Mouse (Mus musculus) monocyte, adult 5-6 weeks (primary cell): ENCODE measurements around the gene Tmod2. TPM values are rescaled to one million over a fixed set of nuclear protein-coding genes. Genes with fewer than 3 reads are reported as not detected.
"Not testable (repeated sequence)": the region's sequence is repeated elsewhere in the genome, so short reads cannot be mapped to it uniquely, and the experiment has no call there.

Experiments used
- ATAC-seq: fragments of 153-309, 156-312 bp; replicated peaks from 2 replicates; pipeline ENCODE4 v1.8.0; 2017; ENCODE audit warnings: mild to moderate bottlenecking; ENCODE audit not compliant: low TSS enrichment, insufficient number of reproducible peaks, severe bottlenecking, poor library complexity, low FRiP score
- total RNA-seq: library from RNA; stranded (forward); fragments of 200-1000, 200-491, 200-594 nt; gene quantifications from 3 replicates; pipeline ENCODE4 v1.2.3, GENCODE M21; 2017

Gene Tmod2
- under 0.01 to 0.19 TPM in 2 of 3 replicates, not detected in the other for total RNA-seq

- no peak for ATAC-seq
Observed at GRCm38 (mm10) chr9:75610571-75611493, at the start of gene Tmod2. Gene Tmod2, minus strand, starts transcription at chr9:75611325.

GRCm38 (mm10) chr9:75660917-75661316 lies 49.8 kb upstream of the Tmod2 start:
- ATAC-seq: no peak

- not testable (repeated sequence) for ATAC-seq
Observed at GRCm38 (mm10) chr9:75656456-75656855, 45.3 kb upstream of the Tmod2 start.

GRCm38 (mm10) chr9:75653981-75654911 lies 43.1 kb upstream of the Tmod2 start:
- ATAC-seq: no peak

- ATAC-seq: no peak; the same call in 1 of the 2 replicates
Observed at GRCm38 (mm10) chr9:75645405-75645804, 34.3 kb upstream of the Tmod2 start.

GRCm38 (mm10) chr9:75634226-75634625 lies 23.1 kb upstream of the Tmod2 start:
- ATAC-seq: no peak

GRCm38 (mm10) chr9:75633603-75634002 lies 22.5 kb upstream of the Tmod2 start:
- no peak for ATAC-seq

GRCm38 (mm10) chr9:75632902-75633301 lies 21.8 kb upstream of the Tmod2 start:
- no peak for ATAC-seq

GRCm38 (mm10) chr9:75632111-75632510 lies 21.0 kb upstream of the Tmod2 start:
- ATAC-seq: no peak

GRCm38 (mm10) chr9:75630823-75631454 lies 19.8 kb upstream of the Tmod2 start:
- no peak for ATAC-seq

- no peak for ATAC-seq
Observed at GRCm38 (mm10) chr9:75626308-75626604, 15.1 kb upstream of the Tmod2 start.

GRCm38 (mm10) chr9:75625556-75626307 lies 14.6 kb upstream of the Tmod2 start, which contains the start of gene Lysmd2:
Gene Lysmd2, plus strand, starts transcription at chr9:75625741.
- no peak for ATAC-seq

- no peak for ATAC-seq
Observed at GRCm38 (mm10) chr9:75624983-75625555, 13.9 kb upstream of the Tmod2 start.

- ATAC-seq: no peak
Observed at GRCm38 (mm10) chr9:75621428-75621827, 10.3 kb upstream of the Tmod2 start.

GRCm38 (mm10) chr9:75619761-75620160 lies 8.6 kb upstream of the Tmod2 start:
- not testable (repeated sequence) for ATAC-seq

GRCm38 (mm10) chr9:75618836-75619400 lies 7.8 kb upstream of the Tmod2 start:
- ATAC-seq: no peak

GRCm38 (mm10) chr9:75616560-75616959 lies 5.4 kb upstream of the Tmod2 start:
- ATAC-seq: no peak

GRCm38 (mm10) chr9:75609965-75610364 lies 1.2 kb downstream of the Tmod2 start:
- no peak for ATAC-seq
